Mouse (Mus musculus) monocyte, adult 2 months (primary cell): ENCODE measurements at regions not wholly inside any gene's neighbourhood (a gene's known extent, or its start where the extent isn't known, plus 50 kb on each side); places are given as distances from the start of the nearest gene placed in this dataset.

ENCODE experiments used
- DNase-seq, 2 experiments: peaks; one replicate each; pipeline ENCODE4 v3.0.0; 2022; ENCODE audit warnings: low spot score in 2 of 2, low read depth in 1 of 2

DNA sequence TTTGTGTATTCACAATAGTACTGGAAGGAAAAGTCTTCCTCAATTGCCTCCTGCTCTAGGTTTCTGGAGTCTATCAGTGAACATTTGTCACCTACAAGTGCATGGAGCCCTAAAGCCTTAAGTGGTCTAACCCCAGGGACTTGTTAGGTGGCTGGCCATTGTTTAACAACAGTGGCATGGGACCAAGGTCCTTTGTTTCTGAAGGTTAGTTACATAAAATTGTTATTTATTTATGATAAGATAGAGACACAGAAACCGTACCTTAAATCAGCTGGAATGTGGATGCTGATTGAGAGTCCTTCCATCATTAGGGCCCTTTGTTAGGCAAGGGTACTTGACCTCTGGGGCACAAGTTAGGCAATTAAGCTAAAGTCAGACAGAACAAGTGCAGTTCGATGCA lies 99.6 kb upstream of the Map4k3 start:
- DNase-seq = no peak

GRCm38 (mm10) chr17:80827361-80827760 lies 99.1 kb upstream of the Map4k3 start:
- no peak for DNase-seq

DNA sequence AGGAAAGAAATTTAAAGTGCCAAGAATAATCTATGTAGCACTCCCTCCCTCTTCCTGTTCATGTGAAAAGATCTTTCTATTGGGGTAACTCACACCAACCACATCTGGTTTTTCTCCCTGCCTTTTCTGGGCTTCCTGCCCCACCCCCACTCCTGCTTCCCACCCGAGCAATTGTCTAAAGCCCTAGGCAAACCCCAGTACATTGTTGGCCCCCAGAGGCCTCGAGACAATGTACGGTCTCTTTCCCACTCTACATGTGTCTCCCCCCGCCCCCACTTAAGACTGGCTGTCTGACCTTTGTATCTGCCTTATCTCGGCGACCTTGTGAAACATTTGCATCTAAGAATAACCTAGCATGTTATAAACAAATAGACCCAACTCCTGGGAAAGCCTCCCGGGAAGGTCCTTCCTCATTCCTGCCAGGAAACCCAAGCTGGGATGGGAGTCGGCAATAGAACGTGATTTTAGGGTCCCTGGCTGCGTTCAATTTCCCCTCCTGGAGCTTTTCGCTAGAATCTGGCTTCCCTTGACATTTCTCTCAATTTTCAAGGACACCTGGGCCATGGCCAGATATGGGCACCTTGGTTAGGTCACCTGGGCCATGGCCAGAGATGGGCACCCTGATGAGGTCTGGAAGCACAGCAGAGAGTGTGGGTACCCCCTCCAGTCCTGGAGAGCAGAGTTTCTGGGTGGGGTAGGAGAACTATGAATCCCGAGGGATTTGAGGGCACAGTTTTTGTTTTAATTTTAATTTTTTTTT lies 97.9 kb upstream of the Map4k3 start:
- DNase-seq = no peak

- DNase-seq = no peak
Observed at GRCm38 (mm10) chr17:80825518-80825901, 97.2 kb upstream of the Map4k3 start.

GRCm38 (mm10) chr17:80824826-80825517 lies 96.7 kb upstream of the Map4k3 start:
- DNase-seq = no peak

- no peak for DNase-seq
Observed at GRCm38 (mm10) chr17:80824261-80824660, 96.0 kb upstream of the Map4k3 start.

- DNase-seq = no peak
Observed at GRCm38 (mm10) chr17:80820888-80821287, 92.6 kb upstream of the Map4k3 start.

DNA sequence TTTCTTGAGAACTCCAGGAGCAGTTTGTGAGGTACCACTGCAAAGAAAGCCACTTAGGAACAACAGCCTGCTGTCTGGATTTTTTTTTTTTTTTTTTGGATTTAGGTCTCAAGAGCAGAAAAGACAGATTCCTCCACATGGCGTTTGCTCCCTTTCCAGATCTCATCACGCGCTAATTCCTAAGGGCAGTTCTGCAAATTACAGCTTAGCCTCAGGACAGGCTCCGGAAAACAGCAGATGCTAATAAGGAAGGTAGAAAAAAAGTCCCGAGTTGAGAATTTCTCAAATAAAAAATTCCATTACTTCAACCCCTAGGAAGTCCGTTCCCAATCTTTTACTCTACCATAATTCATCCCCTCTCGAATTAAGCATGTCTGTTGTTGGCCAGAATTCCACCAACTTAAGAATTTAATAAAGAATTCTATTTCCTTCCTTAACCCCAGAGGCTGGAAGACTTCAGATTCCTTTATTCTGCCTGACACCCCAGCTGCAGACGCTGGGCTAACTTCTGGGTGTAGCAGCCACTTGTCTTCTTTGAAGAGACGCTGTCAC lies 90.3 kb upstream of the Map4k3 start:
- DNase-seq = no peak

DNA sequence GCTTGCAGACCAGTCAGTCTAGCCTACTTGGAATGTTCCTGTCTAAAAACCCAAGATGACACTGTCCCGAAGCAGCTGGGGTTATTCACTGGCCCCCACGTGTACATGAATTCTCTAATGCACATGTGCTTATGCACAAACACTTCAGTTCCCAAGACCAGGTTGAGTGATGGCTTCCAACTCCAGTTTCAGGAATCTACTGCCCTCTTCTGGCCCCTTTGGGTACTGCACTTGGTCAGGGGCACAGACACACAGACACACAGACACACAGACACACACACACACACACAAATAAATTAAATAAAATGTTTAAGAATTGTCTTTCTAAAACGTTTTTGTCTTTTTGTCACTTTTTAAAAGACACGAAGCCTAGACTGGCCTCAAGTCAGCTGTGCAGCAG lies 87.5 kb upstream of the Map4k3 start:
- peak in 1 of 2 experiments; percentile 18 for DNase-seq

GRCm38 (mm10) chr17:80813194-80813593 lies 84.9 kb upstream of the Map4k3 start:
- no peak for DNase-seq

DNA sequence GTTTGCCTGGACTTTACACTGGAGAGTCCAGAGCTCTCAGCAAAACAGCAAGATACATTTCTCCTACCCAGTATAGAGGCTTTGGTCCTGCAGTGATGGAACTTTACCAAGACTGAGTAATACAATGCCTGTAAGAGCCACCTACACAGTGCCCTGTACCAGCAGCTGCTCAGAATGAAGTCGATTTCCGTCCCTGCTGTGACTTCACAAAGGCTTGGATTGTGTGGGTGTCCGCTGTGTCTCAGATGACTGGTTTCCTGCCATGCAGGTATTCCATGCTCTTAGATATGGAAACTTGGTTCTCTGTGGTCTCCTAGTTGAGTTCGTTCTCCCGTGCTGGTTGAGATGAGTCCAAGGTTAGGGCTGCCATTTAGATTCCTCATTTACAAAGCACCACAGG lies 81.0 kb upstream of the Map4k3 start:
- DNase-seq = no peak

- DNase-seq = no peak
Observed at GRCm38 (mm10) chr17:80808069-80808468, 79.8 kb upstream of the Map4k3 start.

GRCm38 (mm10) chr17:80803361-80803915 lies 75.2 kb upstream of the Map4k3 start:
- no peak for DNase-seq

- DNase-seq = no peak
Observed at GRCm38 (mm10) chr17:80802622-80803021, 74.3 kb upstream of the Map4k3 start.

DNA sequence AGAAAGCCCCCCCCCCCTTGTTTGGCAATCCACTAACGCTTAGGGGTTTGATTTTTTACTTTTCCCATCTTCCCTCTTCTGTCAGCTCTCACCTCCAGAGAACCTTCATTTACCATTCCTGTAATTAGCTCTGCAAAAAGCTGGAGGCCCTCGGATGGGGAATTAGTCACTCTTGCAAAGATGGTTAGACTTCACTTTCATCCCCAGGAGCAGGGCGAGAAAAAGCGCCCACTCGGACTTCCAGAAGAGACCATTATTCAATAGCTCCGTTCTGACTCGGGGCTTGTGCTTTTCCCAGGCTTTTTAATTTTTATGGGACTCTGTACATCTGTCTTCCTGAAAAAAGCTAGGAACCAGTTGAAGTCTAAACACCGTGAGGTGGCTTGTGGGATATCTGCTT lies 73.7 kb upstream of the Map4k3 start:
- no peak for DNase-seq

DNA sequence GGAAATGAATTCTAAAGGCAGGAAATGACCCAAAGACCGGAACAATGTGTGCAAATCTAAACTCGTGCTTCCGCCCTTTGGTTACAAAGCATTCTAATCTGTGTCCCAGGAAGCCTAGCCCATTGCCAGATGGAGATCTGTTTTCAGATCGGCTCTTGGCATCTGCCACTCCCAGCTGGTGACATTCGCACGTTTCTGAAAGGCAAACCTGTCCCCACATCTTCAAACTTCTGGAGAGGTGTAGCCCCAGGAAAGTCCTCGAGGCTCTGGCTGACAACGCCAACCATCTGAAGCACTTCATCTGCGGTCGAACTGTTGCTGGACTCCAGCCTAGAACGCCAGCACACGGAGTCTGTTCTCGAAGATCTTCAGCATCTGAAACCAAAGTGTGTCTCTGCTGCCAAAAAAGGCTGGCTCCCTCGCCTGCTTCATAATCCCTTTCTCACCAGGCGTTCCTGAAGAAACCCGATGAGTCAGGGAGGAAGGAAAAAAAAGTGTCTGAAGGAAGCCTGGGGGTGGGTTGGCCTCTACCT lies 73.2 kb upstream of the Map4k3 start:
- no peak for DNase-seq

DNA sequence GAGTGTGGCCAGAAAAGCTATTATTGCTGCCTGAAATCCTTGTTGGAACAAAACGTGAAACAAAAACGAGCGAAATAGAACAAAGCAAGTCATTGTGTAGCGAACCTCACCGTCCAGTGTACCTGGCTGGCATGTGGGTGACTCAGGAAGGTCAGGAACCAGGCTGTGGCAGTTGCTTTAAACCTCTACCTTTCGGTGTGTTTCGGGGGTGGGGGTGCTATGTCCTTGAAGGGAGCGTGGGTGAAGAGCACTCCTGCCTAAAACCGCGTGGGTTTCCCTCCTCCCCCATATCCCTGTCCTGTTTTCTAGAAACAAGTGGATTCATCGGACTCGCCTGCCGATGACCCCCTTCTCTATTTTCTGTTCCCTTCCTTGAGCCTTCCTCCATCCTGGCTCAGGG lies 72.6 kb upstream of the Map4k3 start:
- no peak for DNase-seq

GRCm38 (mm10) chr17:80800454-80800853 lies 72.2 kb upstream of the Map4k3 start:
- no peak for DNase-seq

- DNase-seq = no peak
Observed at GRCm38 (mm10) chr17:80799061-80799460, 70.8 kb upstream of the Map4k3 start.

DNA sequence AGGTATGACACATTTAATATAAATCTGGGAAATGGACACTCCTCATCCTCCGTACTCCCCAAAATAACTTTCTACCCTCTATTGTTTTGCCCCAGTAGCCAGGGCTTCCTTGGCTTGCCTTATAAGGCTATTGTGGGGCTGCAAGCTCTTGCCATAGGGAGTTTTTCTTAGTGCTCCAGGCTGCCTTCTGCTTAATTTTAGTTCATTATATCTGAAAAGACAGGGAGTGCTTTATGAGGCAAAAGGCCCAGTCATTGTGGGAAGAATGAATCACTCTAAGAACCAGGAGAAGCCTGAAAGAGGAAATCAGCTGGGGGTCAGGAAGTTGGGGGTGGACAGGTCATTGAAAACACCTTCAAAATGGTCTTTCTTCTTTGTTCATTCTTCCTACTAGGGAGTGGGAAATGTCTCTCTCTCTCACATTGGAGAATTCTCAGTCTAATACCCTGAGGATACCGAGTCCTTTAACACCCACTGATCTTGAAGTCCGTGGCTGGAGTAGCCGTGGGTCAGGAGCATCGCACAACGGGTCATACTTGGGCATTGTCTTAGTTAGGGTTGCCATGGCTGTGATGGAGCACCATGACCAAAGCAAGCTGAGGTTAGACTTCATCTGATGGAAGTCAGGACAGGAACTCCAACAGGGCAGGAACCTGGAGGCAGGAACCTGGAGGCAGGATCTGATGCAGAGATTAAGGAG lies 70.1 kb upstream of the Map4k3 start:
- DNase-seq = no peak

DNA sequence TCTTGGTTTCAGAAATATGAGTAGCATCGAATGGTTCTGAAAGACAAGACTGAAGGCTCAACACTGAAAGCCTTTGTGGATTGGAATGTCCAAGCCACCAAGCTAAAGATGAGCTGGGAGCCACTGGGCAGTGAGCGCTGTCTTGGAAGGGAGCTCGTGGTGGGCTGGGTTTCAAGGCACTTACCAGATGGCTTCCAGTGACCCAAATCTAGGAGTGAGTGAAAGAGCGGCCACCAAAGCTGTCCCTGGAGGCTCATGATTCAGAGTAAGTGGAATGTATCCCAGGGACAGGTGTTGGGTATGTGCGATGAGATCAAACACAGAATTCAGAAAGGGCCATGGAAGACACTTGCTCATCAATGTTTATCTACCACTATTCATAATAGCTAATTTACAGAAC lies 68.5 kb upstream of the Map4k3 start:
- no peak for DNase-seq
